Mouse (Mus musculus) adrenal gland, adult 8-10 months (tissue): ENCODE results near the gene Map2k5. TPM values are rescaled to one million over a fixed set of nuclear protein-coding genes. Genes with fewer than 3 reads are reported as not detected.

Experiments
- DNase-seq: peaks from one replicate; pipeline ENCODE4 v3.0.0; 2022
- total RNA-seq, 4 experiments: library from RNA; stranded (reverse); gene quantifications; 2 replicates each; pipeline ENCODE4 v1.2.4; 2022

The Map2k5 gene
- total RNA-seq, 4 experiments from 2014 or later, result 28.8 to 32.4 (median 30.3) TPM

DNA sequence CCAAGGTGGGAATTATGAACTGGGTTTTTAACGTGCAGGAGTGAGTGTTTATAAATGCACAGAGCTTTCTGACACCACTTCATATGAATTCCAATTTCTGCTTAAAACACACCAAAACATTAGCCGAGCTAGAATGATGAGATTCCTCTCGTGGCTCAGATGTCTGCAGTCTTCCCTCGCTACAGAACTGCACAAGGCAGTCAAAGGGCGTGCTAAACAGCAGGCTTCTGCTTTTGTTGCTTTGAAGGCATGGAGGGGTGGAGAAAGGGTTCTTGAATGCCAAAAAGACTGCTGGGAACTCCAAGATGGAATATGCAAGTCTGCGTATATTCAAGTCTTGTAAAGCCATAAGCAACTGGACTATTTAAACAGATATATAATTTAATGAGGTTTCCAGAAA is 38.4 kb downstream of the Map2k5 start:
- DNase-seq, result no peak

DNA sequence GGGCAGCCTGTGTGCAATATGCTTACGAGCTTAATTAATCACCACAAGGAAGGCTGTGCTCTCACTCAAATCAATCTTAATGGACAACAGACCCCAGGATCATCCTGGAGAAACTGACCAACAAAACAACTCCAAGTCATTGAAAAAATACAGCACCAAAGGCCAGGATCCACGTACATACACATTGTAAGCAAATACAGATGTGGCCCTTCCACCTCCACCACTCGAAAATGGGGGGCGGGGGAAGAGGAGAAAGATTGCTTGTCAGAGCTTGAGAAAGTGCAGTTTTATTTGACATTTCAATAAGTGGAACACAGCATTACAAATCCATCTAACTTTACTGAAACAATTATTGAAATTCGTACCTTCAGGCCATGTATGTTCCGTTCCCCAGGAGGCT is 39.0 kb downstream of the Map2k5 start:
- DNase-seq, result no peak

GRCm38 (mm10) chr9:63335816-63336215 is 41.9 kb downstream of the Map2k5 start:
- DNase-seq, result no peak

DNA sequence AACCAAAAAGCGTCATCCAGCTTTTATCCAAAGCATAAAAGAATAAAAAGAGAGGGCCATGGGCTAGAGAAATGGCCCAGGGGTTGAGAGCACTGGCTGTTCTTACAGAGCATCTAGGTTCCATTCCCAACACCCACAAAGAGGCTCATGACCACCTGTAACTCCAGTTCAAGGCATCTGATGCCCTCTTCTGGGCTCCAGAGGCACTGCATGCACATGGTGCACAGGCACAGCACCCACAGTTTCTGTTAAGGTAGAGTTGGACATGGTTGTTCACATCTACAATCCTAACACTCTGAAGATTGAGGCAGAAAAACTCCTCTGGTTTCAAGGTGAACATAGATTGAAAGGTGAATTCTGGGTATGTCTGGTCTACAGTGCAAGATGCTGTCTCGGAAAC is 44.6 kb downstream of the Map2k5 start:
- no peak for DNase-seq

DNA sequence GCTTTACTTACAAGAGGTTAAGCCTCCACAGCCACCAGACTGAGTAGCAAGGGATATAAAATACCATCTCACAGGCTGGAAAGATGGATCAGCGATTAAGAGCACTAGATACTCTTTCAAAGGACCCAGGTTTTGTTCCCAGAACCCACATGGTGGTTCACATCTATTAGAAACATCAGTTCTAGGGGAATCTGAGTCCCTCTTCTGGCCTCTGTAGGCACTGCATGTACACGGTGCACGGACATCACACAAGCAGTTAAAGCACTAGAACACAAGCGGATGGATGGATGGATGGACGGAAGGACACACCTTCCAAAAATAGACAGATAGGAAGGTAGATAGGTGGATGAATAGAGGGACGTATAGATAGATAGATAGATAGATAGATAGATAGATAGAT is 46.5 kb downstream of the Map2k5 start:
- no peak for DNase-seq

DNA sequence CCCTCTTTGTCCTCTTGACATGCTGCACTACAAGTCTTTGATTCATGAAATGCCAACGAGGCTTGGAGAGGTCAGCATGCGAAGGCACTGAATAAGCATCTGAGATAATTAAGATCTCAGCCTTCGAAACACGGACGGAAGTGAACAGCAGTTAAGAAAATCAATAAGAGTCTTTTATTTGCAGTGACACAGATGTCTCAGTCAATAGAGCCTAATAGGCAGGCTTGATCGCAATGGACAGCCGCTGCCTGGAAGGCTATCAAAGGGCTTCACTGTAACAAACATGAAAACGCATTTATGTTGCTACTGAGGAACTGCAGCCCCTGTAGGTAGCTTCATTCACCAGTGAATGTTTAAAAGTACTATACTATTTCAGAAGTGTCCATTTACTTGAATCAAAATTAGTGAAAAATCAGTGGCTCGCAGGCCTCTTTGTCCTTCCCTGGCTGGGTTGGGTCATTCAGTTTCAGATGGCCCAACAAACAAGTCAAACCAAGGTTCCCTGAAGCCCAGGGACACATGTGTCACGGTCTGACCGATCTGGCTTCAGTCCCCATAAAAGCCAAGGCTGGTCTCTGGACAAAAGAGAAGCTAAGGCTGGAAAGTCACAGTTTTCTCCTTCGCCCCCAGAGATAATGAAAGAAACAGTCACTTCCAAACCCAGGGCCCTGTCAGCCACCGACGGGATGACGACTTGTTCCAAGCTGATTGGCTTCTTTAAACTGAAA is 48.6 kb downstream of the Map2k5 start:
- DNase-seq, result peak; percentile 58

- DNase-seq, result no peak
Measured at GRCm38 (mm10) chr9:63315231-63315630, 62.5 kb downstream of the Map2k5 start.

GRCm38 (mm10) chr9:63314126-63314525 is 63.6 kb downstream of the Map2k5 start:
- no peak for DNase-seq

DNA sequence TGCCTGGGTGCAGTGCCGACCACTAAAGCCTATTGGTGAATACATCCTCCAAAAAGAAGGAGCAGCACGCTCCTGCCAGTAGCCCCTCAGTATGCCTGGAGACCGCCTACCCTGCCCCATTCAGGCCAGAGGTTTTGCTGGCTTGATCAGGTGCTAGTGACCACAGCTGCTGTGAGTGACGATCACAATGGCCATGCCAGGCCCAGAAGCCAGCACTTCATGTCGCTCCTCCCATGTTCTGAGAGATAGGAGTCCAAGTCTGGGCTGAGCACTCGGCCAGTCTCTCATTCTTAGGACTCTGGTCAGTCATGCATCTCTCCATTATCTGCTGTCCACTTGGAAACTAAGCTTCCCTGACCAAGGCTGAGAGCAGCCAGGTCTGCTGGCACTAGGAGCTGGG is 67.7 kb downstream of the Map2k5 start:
- no peak for DNase-seq

DNA sequence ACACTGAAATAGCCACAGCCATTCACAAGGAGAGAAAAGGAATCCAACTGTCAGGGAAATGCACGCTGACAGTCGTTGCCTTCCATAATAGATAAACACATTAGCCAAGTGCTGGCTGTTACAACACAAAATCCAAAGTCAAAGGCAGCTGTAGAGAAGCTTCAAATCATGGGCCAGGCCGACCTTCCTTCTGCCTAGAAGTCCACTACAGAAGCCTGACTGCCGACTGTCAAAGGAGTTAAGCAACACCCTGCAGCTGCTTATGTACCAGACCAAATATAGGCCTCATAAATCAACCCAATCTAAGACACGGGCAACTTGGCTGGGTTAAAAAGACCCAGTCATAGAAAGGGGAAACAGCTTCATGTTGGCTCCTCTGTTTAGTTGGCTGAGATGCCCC is 68.7 kb downstream of the Map2k5 start:
- no peak for DNase-seq

GRCm38 (mm10) chr9:63308441-63308840 is 69.3 kb downstream of the Map2k5 start:
- DNase-seq, result no peak

- DNase-seq, result no peak
Measured at GRCm38 (mm10) chr9:63302511-63302910, 75.2 kb downstream of the Map2k5 start.

- peak; percentile 46 for DNase-seq
Measured at GRCm38 (mm10) chr9:63298656-63299055, 79.0 kb downstream of the Map2k5 start.

- peak; percentile 19 for DNase-seq
Measured at GRCm38 (mm10) chr9:63295551-63295958, 82.1 kb downstream of the Map2k5 start.

- no peak for DNase-seq
Measured at GRCm38 (mm10) chr9:63294846-63295245, 82.9 kb downstream of the Map2k5 start.

DNA sequence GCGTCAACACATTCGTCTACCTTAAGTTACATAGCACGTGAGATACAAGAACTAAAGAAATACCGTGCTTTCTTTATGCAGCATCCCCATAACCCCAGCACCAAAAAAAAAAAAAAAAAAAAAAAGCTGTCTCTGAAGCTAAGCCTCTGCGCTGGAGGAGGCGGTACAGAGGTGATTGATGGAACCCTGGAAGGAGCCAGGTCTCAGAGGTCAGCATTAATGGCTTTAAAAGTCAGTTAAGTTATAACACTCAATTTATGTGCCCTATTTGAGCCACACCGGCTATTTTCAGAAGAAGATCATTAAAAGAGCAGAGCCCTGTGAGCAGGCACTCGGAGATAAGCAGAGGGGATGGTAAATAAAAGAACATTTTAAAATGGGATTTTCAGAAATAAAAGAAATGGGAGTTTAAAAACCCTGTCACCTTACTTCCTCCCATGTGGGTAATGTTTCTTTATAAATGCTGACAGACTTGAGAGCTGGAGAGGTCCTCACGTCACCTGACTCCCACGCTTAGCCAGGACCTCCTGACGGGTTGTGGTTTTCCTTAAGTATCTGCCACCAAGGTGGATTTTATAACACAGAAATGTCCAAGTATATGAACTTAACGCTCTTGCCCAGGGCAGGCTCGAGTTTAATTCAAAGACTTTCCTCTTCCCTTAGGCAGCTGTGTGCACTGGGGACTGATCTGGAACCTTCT is 83.8 kb downstream of the Map2k5 start:
- no peak for DNase-seq

DNA sequence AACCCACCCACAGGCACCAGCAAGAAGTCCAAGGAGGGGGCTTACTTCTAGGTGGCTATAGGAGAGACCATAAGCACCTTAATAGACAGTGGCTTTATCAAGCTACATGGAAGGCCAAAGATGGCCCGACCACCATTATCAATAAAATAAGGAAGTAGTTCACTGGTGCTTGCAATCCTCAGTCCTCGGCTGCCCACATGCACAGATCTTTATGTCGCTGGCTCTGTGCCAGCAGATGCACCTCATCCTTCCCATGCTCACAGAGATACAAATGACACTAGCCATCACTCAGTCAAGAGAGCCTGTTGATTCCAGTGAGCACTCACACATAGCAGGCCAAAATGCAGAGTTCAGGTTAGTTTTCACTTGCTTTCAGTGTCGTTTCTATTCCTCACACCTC is 89.0 kb downstream of the Map2k5 start:
- DNase-seq, result no peak

GRCm38 (mm10) chr9:63284392-63284791 is 93.3 kb downstream of the Map2k5 start:
- no peak for DNase-seq

GRCm38 (mm10) chr9:63281996-63282395 is 95.7 kb downstream of the Map2k5 start:
- no peak for DNase-seq

DNA sequence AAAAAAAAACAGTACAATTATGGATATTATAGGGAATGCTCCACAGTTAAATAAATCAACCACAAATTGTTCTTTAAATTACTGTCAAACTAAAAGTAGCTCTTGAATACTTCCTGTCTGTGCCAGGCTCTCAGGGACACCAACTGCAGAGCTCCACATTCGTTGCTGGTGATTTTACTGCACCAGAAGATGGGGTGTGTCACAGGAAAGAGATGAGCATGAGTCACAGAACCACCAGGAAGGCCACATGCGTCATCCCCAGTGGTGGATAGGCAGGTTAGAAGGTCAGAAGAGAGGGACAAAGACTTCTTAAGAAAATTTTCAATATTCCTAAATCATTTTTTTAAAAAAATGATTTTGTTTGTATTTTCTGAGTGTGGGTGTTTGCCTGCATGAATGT is 96.6 kb downstream of the Map2k5 start:
- peak; percentile 71 for DNase-seq

GRCm38 (mm10) chr9:63273781-63274180 is 103.9 kb downstream of the Map2k5 start:
- peak; percentile 14 for DNase-seq

DNA sequence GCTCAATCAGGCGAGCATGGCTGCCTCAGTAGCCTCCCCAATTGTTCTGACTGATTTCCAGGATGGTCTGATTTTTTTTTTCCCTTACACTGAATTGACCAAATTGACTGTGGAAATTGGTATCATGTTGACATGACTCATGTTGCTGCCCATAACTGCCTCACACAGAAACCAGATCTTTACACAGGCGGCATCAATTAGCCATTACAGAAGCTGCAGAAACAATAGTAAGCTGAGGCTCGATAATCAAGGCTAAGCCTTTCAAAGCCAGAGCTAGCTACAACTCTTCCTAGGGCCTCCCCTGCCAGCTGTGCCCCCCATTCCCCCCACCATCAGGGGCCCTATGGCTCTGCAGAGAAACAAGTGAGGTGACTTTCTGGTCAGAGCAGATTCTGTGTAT is 107.9 kb downstream of the Map2k5 start:
- DNase-seq, result no peak

DNA sequence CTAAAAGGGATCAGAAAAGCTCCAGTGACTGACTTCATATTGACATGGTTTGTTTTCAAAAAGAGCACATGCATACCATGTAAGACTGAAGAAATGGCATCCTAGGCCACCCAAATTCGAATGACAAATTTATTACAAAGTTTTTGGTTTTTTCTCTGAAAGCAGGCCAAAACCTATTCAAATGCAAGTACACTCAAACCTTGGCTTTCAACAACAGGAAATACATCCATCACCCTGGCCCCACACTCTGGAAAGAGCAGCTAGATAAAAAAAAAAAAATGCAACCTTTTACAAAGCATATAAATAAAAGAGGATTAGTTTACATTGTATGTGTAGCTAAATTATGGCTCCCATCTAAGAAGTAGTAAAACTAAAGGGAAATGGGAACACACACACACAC is 114.5 kb downstream of the Map2k5 start:
- DNase-seq, result no peak

GRCm38 (mm10) chr9:63258768-63259167 is 118.9 kb downstream of the Map2k5 start:
- DNase-seq, result no peak
